Mouse (Mus musculus): ENCODE measurements around the gene 1700025C18Rik. TPM values are rescaled to one million over a fixed set of nuclear protein-coding genes. Genes with fewer than 3 reads are reported as not detected.

1700025C18Rik gene
- total RNA-seq, 2 experiments from 2014 or later, result not detected

DNA sequence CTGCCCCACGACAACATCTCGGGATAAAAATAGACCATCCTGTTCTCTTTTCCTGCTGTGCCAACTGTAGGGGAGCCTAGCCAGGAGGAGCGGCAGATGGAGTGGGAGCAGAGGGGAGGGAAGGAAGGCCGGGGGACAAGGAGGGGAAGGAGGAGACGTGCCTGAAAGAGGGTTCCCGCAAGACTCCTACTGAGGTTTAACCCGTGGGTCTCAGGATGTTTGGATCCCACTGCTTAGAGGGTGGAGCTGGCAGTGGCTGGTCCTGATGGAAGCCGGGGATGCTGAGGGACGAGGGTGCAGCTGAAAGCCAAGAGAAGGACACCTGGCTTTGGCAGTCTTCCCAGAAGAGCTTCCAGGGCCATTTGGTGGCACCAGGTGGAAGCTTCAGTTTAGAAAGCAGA is 17.2 kb downstream of the 1700025C18Rik start:
- no peak overlapping the region for H3K4me3 ChIP-seq
- DNase-seq (ENCODE audit: low spot score in 2 of 2), result peak in 1 of 2 experiments; percentile 56
- no peak for TF ChIP-seq CTCF (conservative IDR thresholded peaks at IDR 0.05)
- peak overlapping the region; percentile 64; the same call in 1 of the 2 replicates for H3K27ac ChIP-seq

DNA sequence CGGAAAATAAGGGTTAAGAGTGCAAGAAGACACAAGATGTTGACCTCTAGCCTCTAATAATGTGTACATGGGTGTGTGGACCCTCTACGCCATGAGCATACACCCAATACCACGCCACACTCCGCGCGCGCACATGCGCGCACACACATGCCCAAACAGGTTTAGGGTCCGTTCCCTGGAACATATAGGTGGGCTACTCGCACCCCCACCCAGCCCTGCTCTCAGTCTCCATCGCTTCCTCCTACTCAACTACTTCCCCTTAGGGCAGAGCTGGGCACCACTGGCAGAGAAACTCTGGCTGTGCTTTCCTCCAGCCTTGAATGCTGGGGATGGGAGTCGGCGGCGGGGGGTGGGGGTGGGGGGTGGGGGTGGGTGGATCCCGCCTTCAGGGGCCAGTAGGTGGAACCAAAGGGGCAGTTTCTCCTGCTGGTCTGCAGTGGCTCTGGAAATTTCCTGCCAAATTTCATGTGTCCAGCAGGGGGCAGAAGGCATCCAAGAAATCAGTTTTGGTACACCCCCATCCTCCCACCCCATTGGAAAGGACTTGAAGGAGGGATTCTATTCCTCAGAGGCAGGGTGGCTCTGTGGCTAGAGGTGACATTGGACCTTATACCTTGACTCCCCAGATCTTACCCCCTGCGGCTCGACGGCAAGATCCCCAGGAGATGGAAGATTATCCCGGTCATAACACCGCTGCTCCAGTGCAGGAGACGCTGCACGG is 20.3 kb downstream of the 1700025C18Rik start:
- peak; percentile 65 to 72 for DNase-seq (ENCODE audit: low spot score in 2 of 2)
- Histone ChIP-seq H3K4me3 (no peak overlapping the region), H3K27ac (no peak overlapping the region)
- peak; percentile 75 for TF ChIP-seq CTCF (conservative IDR thresholded peaks at IDR 0.05)

DNA sequence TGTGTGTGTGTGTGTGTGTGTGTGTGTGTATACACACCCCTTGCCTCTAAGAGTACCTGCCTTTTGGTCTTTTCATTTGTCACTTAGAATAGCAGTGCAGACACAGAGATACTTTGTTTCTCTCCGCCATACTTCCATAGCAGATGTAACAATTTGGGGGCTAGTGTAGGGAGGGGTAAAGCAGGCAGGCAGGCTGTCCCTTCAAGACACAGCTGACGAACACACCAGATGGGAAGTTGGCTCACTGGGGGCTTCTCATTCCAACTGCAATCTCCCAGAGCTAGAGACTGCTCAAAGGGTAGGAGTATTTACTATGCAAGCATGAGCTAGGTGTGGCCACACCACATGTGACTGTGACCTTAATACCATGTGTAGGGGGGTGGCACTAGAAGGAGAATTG is 21.7 kb downstream of the 1700025C18Rik start:
- peak; percentile 39 to 59 for DNase-seq (ENCODE audit: low spot score in 2 of 2)
- Histone ChIP-seq H3K27ac (no peak overlapping the region), H3K4me3 (no peak overlapping the region)
- no peak for TF ChIP-seq CTCF (conservative IDR thresholded peaks at IDR 0.05)

DNA sequence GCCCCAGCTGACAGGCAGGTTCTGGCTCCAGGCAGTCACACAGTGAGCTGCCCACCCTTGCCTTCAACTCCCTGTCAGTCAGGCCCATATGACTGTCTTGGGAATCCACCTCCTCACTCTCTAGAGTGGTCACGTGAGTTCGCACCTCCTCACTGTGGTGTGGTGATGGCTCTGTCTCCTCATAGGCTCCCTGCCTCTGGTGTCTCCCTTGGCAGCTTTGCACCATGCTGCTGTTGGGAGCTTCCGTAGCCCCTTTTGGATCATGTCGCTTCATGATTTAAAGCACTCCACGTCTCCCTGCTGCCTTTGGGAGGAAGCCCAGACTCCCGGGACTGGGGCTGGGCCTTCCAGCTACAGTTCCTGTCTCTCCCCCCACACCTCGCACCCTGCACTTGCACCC is 26.1 kb downstream of the 1700025C18Rik start:
- no peak overlapping the region for H3K27ac ChIP-seq
- TF ChIP-seq CTCF (conservative IDR thresholded peaks at IDR 0.05), result no peak
- no peak overlapping the region for H3K4me3 ChIP-seq
- peak in 1 of 2 experiments; percentile 52 for DNase-seq (ENCODE audit: low spot score in 2 of 2)

DNA sequence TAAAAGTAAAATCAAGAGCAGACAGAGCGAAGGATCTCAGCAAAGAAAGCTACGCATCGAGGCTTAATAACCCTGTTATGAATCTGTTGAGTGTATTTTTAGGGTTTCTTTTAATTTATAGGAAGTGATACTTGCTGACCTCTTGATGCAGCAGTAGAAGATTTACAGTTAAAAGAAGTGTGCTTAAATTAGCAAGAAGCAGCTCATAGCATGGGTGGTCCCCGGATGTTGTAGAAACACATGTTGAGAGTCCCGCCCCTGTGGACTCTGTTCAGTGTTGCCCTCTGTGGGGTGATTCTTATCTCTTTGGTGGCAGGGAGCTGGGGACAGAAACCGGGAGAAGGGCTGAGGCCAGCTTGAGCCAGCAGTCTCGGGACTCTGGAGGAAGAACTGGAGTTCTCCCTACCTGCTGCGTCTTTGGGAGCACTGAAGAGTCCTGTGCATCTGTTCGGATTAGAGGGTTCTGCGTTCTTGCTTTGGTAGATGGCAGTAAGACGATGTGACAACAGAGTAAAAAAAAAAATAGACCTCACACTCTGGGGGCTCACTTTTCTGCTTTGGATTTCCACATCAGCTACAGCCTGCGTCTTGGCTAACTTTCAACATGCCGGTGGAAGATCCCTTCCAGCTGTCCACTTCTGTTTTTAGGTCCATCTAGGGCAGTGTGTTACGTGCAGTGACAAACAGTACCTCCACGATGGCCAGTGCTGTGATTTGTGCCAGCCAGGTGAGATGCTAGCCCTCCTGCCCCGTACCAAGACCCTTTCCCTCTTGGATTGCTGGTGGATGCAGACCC is 28.7 kb downstream of the 1700025C18Rik start:
- TF ChIP-seq CTCF (conservative IDR thresholded peaks at IDR 0.05), result no peak
- Histone ChIP-seq H3K4me3 (no peak overlapping the region), H3K27ac (no peak overlapping the region)
- no peak for DNase-seq (ENCODE audit: low spot score in 2 of 2)

DNA sequence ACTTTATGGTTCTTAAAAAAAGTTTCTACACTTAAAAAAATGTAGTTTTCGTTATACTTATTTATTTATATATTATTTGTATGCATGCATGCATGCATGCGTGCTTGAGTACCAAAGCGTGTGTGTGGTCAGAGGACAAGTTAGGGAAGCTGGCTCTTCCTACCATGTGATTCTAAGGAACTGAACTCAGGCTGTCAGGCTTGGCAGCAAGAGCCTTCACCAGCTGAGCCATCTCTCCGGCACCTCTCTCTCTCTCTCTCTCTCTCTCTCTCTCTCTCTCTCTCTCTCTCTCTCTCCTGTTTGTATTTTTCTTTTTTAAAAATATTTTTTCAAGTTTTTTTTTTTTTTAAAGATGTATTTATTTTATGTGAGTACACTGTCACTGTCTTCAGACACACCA is 30.6 kb downstream of the 1700025C18Rik start:
- DNase-seq (ENCODE audit: low spot score in 2 of 2), result no peak
- Histone ChIP-seq H3K4me3 (no peak overlapping the region), H3K27ac (no peak overlapping the region)
- no peak for TF ChIP-seq CTCF (conservative IDR thresholded peaks at IDR 0.05)

DNA sequence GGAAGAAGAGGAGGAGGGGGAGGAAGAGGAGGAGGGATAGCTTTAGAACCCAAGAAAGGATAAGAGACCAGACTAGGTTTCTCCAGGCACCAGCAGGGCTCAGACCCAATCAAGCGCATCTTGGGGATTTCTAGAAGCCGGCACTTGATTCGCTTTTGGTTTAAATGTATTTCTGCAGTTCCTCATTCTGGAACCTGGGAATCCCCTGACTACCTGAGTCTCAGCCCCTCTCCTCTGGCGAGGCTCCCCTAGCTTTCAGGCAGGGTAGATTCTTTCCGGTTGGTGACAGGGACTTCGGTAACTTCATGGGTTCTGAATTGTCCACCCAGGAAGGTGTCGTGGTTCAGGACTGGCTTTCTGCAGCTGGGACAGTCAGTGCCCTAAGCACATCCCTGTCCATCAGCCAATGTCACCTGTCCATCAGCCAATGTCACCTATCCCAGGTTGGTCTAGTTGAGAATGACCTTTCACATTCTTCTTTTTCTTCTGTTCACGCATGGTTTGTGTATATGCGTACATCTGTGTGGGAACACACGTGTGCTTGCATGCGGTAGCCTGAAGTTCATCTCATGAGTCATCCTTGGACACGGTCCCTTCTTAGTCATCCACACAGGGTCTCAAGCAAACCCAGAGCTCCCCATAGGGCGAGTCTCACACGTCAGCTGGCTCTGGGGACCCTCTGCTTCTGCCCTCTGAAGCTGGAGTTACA is 34.0 kb downstream of the 1700025C18Rik start:
- no peak for TF ChIP-seq CTCF (conservative IDR thresholded peaks at IDR 0.05)
- Histone ChIP-seq H3K4me3 (no peak overlapping the region), H3K27ac (no peak overlapping the region)
- no peak for DNase-seq (ENCODE audit: low spot score in 2 of 2)

DNA sequence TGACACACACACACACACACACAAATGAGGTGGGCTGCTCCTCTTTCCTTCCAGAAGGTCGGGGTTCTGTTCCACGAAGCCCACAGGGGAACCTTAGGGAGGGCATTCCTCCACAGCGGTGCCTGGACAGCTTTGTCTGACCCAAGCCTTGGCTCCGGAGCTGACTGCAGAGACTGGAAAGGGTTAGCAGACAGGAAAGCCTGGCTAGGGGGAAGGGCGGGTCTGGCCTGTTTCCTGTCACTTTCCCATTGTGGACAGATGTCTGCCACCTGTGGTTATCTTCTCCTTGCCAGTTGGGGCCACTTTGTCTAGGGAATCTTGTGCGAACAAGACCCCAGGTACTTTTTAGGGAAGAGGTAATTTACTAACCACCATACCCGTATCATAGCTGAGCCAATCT is 34.6 kb downstream of the 1700025C18Rik start:
- DNase-seq (ENCODE audit: low spot score in 2 of 2), result no peak
- no peak for TF ChIP-seq CTCF (conservative IDR thresholded peaks at IDR 0.05)
- Histone ChIP-seq H3K4me3 (peak overlapping the region; percentile 40; the same call in 1 of the 2 replicates), H3K27ac (no peak overlapping the region)

DNA sequence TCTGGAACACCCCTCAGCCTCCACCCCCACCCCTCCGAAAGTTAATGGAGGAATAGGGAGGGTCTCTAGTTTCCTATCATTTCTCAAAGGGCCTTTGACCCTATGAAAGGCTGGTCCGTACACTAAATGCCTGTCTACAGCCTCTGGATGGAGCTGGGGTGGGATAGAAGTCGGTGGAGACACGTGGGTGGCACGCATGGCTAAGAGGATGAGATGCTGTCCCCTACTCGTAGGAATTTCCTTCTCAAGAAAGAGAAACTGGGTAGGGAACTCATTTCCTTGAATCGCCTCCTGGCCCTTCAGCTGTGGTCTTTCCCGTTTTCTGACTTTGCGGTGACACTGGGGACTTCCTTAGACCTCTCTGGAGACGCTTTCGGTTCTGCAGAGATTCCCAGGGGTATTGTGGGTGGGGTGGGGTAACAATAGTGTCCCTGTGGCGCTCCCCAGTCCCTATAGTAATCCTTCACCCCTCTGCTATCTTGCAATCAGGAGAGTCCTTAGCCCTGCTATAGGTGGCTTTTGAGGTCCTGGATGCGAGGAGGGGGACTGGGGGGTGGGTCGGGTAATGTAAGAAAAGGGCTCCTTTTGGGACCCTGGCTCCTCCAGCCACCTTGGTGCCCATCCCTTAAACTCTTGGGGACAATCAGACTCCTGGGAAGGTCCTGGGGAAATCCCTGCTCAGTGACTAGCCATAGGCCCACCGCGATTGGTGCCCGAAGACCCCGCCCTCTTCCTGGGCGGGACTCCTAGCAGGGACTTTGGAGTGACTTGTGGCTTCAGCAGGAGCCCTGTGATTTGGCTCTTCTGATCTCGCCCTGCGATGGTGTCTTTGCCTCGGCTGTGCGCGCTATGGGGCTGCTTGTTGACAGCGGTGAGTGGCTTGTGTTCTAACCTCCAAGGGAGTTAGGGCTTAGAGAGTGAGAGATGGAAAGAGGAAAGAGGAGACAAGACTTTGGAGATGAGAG is 35.4 kb downstream of the 1700025C18Rik start, which contains the start of gene Cd40:
Gene Cd40, plus strand, starts transcription at position 740 of the 965 bp plus-strand sequence.
- TF ChIP-seq CTCF (conservative IDR thresholded peaks at IDR 0.05), result no peak
- Histone ChIP-seq H3K4me3 (peak within 1 kb of the TSS; percentile 40), H3K27ac (no peak within 1 kb of the TSS)
- DNase-seq (ENCODE audit: low spot score in 2 of 2), result no peak

DNA sequence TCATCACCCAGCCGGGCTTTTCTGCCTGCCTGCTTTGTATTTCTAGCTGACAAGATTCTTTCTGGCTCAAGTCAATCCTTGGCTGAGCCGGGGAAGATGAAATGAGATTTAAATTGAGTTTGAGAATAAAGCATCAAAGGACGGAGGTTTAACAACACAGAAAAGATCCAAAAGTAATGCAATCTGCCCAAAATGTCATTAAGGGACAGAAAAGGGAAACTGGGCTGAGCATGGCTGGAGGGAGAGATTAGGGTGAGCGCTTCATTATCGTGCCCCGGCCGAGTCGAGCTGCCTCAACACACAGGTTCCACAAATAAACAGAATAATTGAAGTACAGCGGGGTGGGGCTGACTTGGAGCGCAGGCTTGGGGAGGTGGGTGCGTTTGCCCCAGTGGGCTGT is 39.0 kb downstream of the 1700025C18Rik start:
- no peak overlapping the region for H3K27ac ChIP-seq
- no peak overlapping the region for H3K4me3 ChIP-seq
- TF ChIP-seq CTCF (conservative IDR thresholded peaks at IDR 0.05), result no peak
- DNase-seq (ENCODE audit: low spot score in 2 of 2), result no peak

DNA sequence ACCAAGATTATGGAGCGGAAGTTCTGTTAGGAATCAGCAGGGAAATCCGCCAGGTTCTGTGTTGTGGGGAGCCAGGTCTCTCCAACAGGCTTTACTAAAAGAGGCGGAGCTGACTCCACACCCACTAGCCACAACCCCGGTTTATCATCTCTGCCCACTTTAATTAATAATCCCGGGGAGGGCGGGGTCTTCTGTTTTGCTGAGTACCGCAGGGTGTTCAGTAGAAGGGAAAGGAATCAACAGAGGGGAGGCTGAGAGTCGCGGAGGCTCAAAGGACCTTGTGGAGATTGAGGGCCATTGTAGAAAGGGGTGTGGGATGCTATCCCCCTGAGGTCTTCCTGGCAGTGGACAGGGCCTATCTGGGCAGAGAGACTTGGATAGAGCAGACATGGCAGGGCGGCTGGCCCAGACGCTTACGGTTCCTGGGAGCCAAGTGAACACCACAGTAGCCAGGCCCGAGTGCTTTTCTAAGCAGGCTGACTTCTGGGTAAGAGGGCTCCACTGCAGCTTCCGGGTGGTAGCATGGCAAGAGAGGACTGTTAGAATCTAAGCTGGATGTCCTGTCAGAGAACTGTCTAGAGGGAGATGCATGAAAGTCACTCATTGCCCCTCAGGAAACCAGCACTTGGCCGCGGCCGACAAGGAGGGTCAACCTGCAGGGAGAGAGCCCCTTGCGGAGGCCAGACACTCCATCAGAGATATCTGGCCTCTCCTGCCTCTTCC is 39.6 kb downstream of the 1700025C18Rik start:
- DNase-seq (ENCODE audit: low spot score in 2 of 2), result no peak
- H3K4me3 ChIP-seq, result no peak overlapping the region
- no peak overlapping the region for H3K27ac ChIP-seq
- no peak for TF ChIP-seq CTCF (conservative IDR thresholded peaks at IDR 0.05)

All from layer of hippocampus, adult 2 months (tissue).